Mouse (Mus musculus) olfactory bulb, adult 2 months (tissue): ENCODE data around the gene Trarg1.

Experiments used
- CTCF ChIP-seq: fragments of 200-500 bp; IDR thresholded peaks from 2 replicates; pipeline ENCODE4 v1.5.1; 2012; ENCODE audit warnings: low read depth, mild to moderate bottlenecking, low read length, moderate library complexity; ENCODE audit not compliant: insufficient read depth
- POLR2A ChIP-seq: fragments of 200-500 bp; IDR thresholded peaks from 2 replicates; pipeline ENCODE4 v1.6.1; 2012; ENCODE audit warnings: mild to moderate bottlenecking, low read depth, low read length, moderate library complexity; ENCODE audit not compliant: insufficient read depth

DNA sequence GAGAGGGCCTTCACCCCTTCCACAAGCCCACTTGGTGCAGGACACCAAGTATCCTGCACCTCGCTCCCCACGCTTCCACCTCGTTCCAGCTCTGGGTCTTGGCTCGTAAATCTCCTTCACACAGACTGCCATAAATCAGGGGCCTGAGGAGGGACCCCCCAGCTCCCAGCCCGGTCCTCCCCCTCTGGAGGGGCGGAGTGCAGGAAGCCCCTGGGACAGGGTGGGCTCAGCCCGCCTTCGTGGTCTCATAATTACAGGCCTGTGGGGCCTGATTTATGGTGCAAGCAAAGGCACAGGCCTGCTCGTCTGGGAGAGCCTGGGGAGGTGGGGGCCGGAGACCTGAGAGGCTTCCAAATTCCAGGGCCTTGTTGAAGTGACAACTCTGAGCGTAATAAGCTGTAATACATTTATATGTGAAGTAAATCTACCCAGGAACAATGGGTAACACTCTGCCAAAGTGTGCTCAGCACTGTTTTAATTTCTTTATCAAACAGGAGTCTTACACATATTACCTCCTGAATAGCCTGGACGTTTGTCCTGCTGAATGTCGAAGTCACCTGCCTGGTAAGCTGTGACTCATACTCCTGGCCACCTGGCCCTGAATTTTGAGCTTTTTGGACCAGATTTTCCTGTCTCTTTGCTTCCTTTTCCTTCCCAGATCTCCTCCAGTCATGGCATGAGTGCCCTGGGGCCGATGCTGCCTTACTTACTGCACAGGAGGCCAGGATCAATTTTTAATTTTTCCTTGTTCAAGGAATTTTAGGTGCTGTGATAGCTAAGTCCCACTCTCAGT is 20.3 kb upstream of the Trarg1 start:
- TF ChIP-seq CTCF (no peak), POLR2A (no peak)
